Mouse (Mus musculus): ENCODE results near the gene Strn3. TPM values are rescaled to one million over a fixed set of nuclear protein-coding genes. Genes with fewer than 3 reads are reported as not detected.
"Not testable (repeated sequence)": the region's sequence is repeated elsewhere in the genome, so short reads cannot be mapped to it uniquely, and the experiment has no call there.

The Strn3 gene
- total RNA-seq, 2 experiments from 2014 or later = 90.6 to 92.0 TPM

DNA sequence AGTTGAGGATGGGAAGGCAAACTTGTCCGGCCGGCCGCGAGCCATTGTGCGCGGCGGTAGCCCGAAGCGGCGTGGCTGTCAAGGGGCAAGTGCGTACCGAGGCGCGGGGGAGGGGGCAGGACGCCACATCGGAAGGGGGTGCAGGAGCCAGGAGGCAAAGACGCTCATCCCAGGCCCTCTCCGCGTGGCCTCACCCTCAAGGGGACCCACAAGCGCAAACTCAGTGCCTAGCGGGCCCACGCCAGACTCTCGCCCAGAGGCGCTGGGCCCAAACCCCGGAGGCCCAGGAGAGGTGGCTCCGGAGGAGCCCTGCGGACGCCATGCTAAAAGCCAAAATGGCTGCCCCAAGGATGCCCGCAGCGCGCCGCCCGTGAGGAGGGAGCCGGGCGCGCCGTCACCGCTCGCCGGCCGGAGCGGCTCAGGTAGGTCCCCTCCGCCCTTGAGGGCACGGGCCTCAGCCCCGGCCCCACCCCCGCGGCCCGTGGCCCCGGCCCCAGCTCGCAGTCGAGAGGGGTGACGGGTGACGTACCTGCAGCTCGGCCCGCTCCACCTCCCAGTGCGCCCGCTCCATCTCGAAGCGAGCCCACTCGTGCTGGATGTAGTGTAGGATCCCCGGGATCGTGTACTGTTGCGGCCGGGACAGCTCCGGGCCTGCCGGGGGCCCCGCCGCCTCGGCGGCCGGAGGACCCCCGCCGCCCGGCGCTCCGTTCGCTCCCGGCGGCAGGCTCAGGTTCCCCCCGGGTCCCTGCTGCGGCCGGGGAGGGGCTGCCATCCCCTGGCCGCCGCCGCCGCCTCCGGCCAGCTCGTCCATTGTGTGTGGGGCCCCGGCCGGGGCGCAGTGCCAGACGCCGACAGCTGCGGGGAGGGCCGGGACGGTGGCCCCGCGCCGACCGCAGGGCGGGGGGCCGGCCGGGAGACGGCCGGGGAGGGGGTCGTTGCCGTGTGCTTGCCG lies 528 bp downstream of the Strn3 start, which contains the start of gene Ap4s1:
TSS of gene Ap4s1 (plus strand) at position 141 of the 952 bp plus-strand sequence.
- Histone ChIP-seq H3K4me3 (peak within 1 kb of the TSS; percentile 79), H3K27ac (peak within 1 kb of the TSS; percentile 100)
- no peak for TF ChIP-seq CTCF (conservative IDR thresholded peaks at IDR 0.05)
- peak; percentile 65 to 71 for DNase-seq (ENCODE audit: low spot score in 2 of 2)

DNA sequence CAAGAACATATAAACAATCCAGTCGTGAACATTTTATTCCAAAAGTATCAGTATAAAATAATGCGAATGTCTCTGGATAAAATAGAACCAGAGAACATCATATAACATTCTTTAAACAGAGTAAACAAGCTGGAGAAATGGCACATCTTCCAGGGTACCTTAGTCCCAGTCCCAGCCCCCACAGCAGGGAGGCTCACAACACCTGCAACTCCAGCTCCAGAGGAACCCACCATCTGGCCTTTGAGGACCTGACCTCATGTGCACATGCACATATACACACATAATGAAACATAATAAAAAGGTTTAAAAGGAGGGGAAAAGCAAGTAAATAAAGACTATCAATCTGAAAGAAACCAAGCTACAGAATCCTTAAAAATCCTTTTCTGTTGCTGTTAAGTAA lies 3.2 kb downstream of the Strn3 start:
- no peak for DNase-seq (ENCODE audit: low spot score in 2 of 2)
- no peak overlapping the region for H3K27ac ChIP-seq

DNA sequence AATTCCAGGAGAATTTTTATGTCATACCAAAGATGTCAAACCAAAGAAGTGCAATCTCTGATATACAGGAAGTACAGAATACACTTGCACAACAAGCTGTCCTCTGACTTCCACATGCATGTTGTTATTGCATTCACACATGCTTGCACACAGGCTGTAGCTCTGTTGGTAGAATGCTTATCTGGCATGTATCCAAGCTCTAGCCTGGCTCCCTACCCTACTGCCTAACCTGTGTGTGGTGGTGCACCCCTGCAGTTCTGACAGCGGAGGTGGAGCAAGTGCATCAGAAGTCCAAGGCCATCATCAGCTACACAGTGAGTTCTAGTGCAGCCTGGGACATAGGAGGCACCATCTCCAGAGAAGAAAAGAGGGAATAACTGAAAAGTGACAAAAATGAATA lies 12.9 kb downstream of the Strn3 start:
- no peak overlapping the region for H3K4me3 ChIP-seq
- TF ChIP-seq CTCF (conservative IDR thresholded peaks at IDR 0.05) = no peak
- H3K27ac ChIP-seq = 0 out of 2 replicates have a peak overlapping the region, but pooled peaks have one; percentile 5
- DNase-seq (ENCODE audit: low spot score in 2 of 2) = no peak

More for the DNA sequence above, 3.2 kb downstream of the Strn3 start:
- TF ChIP-seq CTCF (conservative IDR thresholded peaks at IDR 0.05) = no peak
- no peak overlapping the region for H3K4me3 ChIP-seq

DNA sequence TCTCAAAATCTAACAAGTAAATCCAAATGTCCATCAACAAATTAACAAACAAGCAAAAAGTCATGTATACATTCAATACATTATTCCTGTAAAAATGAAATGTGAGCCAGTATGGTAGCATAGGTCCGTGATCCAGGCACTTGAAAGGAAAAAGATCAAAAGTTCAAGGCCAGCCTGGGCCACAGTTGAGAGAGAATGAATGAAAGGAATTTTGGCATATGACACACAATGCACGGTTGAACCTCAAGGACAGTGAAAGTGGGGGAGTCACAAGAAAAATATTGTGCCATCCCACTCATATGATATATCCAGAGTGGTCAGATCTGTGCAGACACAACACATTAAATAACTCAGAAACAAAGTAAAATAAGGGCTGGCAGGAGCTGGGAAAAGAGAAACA lies 15.3 kb downstream of the Strn3 start:
- Histone ChIP-seq H3K4me3 (no peak overlapping the region), H3K27ac (no peak overlapping the region)
- no peak for TF ChIP-seq CTCF (conservative IDR thresholded peaks at IDR 0.05)
- DNase-seq (ENCODE audit: low spot score in 2 of 2) = no peak

DNA sequence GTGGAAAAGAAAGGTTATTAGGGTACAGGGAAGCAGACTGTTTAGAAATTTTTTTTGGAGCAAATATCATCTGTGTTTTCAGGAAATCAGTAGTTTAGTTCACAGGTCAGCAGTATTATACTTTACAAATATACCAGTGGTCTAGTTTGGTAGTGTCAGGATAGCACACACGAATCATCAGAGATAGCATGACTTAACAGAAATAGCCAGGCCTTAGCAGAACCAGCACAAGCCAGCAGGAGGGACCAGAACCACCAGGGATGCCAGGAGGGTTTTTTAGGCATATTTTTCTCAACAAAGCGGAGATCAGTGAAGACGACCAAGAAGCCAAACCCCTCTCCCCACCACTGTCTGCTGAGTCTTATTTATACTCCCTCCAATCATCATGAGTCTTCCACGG lies 18.4 kb downstream of the Strn3 start:
- no peak; the same call in 1 of the 2 replicates for TF ChIP-seq CTCF (conservative IDR thresholded peaks at IDR 0.05)
- DNase-seq (ENCODE audit: low spot score in 2 of 2) = no peak

DNA sequence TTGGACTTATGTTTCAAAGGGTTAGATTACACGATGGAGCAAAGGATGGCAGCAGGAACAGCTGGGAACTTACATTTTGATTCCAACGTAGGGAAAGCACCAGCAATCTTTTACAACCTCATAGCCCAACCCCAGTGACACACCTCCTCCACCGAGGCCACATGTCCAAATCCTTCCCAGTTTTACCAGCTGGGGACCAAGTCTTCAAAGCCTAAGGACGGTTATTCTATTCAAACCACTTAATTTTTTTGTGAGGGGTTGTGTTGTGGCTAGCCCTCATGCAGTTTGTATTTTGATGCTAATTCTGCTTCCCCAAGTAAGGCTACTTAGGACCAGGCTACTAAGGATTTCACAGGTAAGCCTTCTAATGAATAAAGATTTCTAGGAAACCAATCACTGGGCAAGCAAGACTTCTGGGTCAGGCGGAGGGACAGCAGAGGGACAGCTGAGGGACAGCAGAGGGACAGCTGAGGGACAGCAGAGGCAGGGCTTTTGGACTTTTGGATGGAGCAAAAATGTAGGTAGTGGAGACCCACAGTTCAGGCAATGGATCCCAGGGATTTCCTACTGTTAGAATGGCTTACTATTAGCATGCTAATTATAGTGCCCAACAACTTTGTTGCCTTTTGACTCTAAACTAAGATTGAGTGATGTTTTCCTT lies 20.3 kb downstream of the Strn3 start:
- Histone ChIP-seq H3K27ac (no peak overlapping the region), H3K4me3 (no peak overlapping the region)
- TF ChIP-seq CTCF (conservative IDR thresholded peaks at IDR 0.05) = no peak
- no peak for DNase-seq (ENCODE audit: low spot score in 2 of 2)

More for the DNA sequence above, 18.4 kb downstream of the Strn3 start:
- no peak overlapping the region for H3K27ac ChIP-seq
- no peak overlapping the region for H3K4me3 ChIP-seq

DNA sequence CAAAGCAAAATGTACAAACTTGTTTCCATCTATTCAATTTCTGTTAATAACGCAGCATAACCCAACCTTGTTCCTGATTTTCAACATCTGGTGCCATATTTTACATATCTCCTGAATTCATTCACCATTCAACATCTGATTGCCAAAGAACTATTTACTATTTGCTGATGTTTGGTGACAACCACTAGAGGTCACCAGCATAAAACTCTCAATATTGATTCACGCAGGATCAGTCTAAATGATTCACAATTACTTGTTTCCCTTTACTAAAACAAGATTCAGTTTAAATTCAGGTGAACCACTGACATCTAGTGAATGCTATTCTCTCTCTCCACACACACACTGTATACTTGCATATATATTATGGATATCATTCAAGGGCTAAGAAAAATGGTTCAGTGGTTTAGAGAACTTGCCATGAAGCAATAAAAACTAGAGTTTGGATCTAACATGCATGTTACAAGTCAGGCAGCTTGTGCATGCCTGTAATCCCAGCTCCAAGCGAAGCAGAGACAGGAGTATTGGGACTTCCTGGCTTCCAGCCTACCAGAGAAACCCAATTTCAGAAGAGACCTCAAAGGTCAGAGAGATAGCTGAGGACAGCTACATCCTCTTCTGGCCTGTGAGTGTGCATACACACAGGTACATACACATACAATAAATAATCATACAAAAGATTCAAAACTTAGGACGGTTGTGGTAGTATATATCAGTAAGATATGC lies 24.8 kb downstream of the Strn3 start:
- no peak overlapping the region for H3K27ac ChIP-seq
- TF ChIP-seq CTCF (conservative IDR thresholded peaks at IDR 0.05) = peak; percentile 83
- DNase-seq (ENCODE audit: low spot score in 2 of 2) = no peak
- no peak overlapping the region for H3K4me3 ChIP-seq

DNA sequence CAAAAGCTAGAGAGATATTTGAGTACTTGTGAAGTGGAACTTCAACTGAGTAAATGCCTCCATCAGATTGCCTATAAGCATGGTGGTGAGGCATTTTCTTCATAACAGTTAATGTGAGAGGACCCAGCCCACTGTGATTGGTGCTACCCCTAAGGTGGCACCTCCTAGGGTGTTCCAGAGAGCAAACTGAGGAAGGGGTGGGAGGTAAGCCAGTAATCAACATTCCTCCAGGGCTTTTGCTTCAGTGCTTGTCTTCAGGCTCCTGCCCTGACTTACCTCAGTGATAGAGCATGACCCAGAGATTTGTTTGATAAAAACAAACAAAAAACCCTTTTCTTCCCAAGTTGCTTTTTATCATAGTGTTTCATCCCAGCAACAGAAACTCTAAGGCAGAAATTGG lies 27.8 kb downstream of the Strn3 start:
- TF ChIP-seq CTCF (conservative IDR thresholded peaks at IDR 0.05) = no peak
- DNase-seq (ENCODE audit: low spot score in 2 of 2) = no peak
- Histone ChIP-seq H3K27ac (no peak overlapping the region), H3K4me3 (no peak overlapping the region)

DNA sequence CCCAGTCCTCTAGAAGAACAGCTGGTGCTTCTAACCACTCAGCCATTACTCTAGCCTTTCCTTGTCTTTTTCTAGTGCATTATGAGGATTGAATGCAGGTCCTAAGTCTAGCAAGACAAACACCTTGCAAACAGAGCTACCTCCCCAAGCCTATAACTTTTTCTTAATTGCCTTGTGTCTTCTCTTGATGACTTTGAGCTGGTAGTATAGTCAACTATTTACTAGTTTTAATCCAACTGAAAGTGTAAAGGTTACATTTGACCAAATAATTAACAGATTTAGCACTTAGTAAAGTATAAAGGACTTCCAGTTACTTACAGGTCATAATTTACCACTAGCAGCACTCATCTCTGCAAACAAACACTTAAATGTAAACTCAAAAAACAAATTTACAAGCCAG lies 28.7 kb downstream of the Strn3 start:
- H3K4me3 ChIP-seq = no peak overlapping the region
- no peak for TF ChIP-seq CTCF (conservative IDR thresholded peaks at IDR 0.05)
- DNase-seq (ENCODE audit: low spot score in 2 of 2) = no peak
- H3K27ac ChIP-seq = no peak overlapping the region

DNA sequence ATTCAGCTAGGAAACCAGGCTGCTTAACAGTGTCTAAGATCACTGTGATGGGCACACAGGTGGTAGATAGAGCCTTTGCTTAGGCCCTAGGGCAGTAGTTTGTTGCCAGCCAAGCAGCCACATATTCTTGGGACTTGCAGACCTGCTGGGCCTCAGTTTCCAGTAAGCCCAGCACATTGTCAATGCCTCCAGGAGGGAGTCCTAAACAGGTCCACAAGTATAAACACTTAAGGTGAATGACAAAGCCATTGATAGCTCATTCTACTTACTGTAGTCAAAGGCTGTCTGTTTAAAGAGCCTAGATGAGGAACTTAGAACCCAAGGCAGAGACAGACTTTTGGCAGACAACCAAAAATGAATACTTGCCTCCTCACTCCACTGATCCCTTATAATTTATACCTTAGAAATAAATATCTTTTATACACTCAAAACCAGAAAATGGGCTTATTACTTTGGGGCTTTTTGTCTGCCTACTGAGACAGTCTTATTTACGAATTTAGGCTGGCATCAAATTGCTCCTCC lies 35.7 kb downstream of the Strn3 start:
- no peak overlapping the region for H3K27ac ChIP-seq
- no peak for DNase-seq (ENCODE audit: low spot score in 2 of 2)
- no peak overlapping the region for H3K4me3 ChIP-seq
- no peak for TF ChIP-seq CTCF (conservative IDR thresholded peaks at IDR 0.05)

DNA sequence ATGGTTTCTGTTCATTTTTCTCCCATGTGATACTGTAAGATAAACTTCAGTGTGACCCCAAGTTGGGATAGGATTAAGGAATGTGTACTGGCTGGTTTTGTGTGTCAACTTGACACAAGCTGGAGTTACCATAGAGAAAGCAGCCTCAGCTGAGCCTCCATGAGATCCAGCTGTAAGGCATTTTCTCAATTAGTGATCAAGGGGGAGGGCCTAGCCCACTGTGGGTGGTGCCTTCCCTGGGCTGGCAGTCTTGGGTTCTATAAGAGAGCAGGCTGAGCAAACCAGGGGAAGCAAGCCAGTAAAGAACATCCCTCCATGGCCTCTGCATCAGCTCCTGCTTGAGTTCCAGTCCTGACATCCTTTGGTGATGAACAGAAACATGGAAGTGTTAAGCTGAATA lies 42.3 kb downstream of the Strn3 start:
- not testable (repeated sequence) for H3K27ac ChIP-seq; DNase-seq (ENCODE audit: low spot score in 2 of 2); H3K4me3 ChIP-seq

DNA sequence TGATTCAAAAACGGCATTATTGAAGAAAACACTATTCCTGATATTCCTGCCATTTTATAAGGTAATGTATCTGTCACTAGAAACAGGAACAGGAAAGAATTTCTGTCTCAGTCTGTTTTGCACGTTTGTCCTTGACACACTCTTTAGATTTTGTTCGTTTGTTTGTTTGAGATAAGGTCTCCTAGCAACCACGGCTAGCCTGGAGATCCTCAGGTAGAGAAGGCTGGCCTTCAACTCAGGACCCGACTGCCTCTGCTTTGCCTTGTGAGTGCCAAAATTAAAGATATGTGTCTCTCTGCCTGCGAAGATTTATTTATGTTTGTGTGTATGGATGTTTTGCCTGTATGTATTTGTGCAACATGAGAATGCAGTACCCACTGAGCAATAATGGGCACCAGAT lies 49.8 kb downstream of the Strn3 start:
- H3K27ac ChIP-seq = no peak overlapping the region
- no peak for TF ChIP-seq CTCF (conservative IDR thresholded peaks at IDR 0.05)
- no peak for DNase-seq (ENCODE audit: low spot score in 2 of 2)

More for the DNA sequence above, 49.8 kb downstream of the Strn3 start:
- no peak overlapping the region for H3K4me3 ChIP-seq

Data from layer of hippocampus, adult 2 months (tissue).